Mouse (Mus musculus) E14TG2a.4 (cell line): Measurements from ENCODE around the gene Bfar.
"Not testable (repeated sequence)": the region's sequence is repeated elsewhere in the genome, so short reads cannot be mapped to it uniquely, and the experiment has no call there.

ENCODE experiments used
- H3K27me3 ChIP-seq: 2 replicates; pipeline ENCODE4 v1.6.1; 2014; ENCODE audit warnings: low read length, control low read depth; ENCODE audit not compliant: insufficient read depth
- H3K36me3 ChIP-seq: 2 replicates; pipeline ENCODE4 v1.6.1; 2014; ENCODE audit warnings: low read length, control low read depth; ENCODE audit not compliant: insufficient read depth
- H3K4me1 ChIP-seq: replicated peaks from 2 replicates; pipeline ENCODE4 v1.6.1; 2014; ENCODE audit warnings: low read depth, low read length, control low read depth
- H3K4me3 ChIP-seq: replicated peaks from 2 replicates; pipeline ENCODE4 v1.5.1; 2014; ENCODE audit warnings: mild to moderate bottlenecking, low read length
- H3K9me3 ChIP-seq: 2 replicates; pipeline ENCODE4 v1.6.1; 2014; ENCODE audit warnings: low read length, control low read depth
- CTCF ChIP-seq: conservative IDR thresholded peaks from 2 replicates; pipeline ENCODE4 v1.5.1; 2014; ENCODE audit warnings: low read length
- NANOG ChIP-seq: IDR thresholded peaks from 2 replicates; pipeline ENCODE4 v1.6.1; 2014; ENCODE audit warnings: borderline replicate concordance, low read length, mixed read lengths
- POU5F1 ChIP-seq: IDR thresholded peaks from 2 replicates; pipeline ENCODE4 v1.6.1; 2014; ENCODE audit warnings: low read length, borderline replicate concordance

Bfar gene

GRCm38 (mm10) chr16:13730285-13731255 lies 58.9 kb downstream of the Bfar start, which contains the start of gene Pla2g10:
Gene Pla2g10 (minus strand): TSS chr16:13730983.
- Histone ChIP-seq H3K9me3 (no peaks in the 10 kb centered on the region), H3K36me3 (0 out of 2 replicates have a peak, but pooled peaks cover 8% of the 10 kb centered on the region), H3K27me3 (no peaks in the 10 kb centered on the region), H3K4me3 (peak within 1 kb of the TSS; percentile 68), H3K4me1 (peaks cover 74% of the 10 kb centered on the region)
- TF ChIP-seq NANOG (no peak), POU5F1 (no peak), CTCF (no peak)

- TF ChIP-seq POU5F1 (no peak), CTCF (no peak), NANOG (no peak)
- no peaks in the 10 kb centered on the region for H3K9me3 ChIP-seq
These were observed 61.1 kb downstream of the Bfar start for GRCm38 (mm10) chr16:13732786-13733185.

GRCm38 (mm10) chr16:13733518-13734137 lies 62.0 kb downstream of the Bfar start:
- peaks cover 89% of the 10 kb centered on the region for H3K4me1 ChIP-seq
- H3K27me3 ChIP-seq, result no peaks in the 10 kb centered on the region
- no peaks in the 10 kb centered on the region for H3K36me3 ChIP-seq
- no peak for TF ChIP-seq NANOG
- TF ChIP-seq CTCF, result peak; percentile 92
- TF ChIP-seq POU5F1, result no peak
- H3K9me3 ChIP-seq, result no peaks in the 10 kb centered on the region
- H3K4me3 ChIP-seq, result no peak overlapping the region

More at GRCm38 (mm10) chr16:13732786-13733185, 61.1 kb downstream of the Bfar start:
- peaks cover 89% of the 10 kb centered on the region for H3K4me1 ChIP-seq
- no peaks in the 10 kb centered on the region for H3K27me3 ChIP-seq
- H3K4me3 ChIP-seq, result no peak overlapping the region
- 0 out of 2 replicates have a peak, but pooled peaks cover 3% of the 10 kb centered on the region for H3K36me3 ChIP-seq

- H3K9me3 ChIP-seq, result no peaks in the 10 kb centered on the region
- peaks cover 87% of the 10 kb centered on the region for H3K4me1 ChIP-seq
- no peaks in the 10 kb centered on the region for H3K36me3 ChIP-seq
- no peak for TF ChIP-seq CTCF
- no peaks in the 10 kb centered on the region for H3K27me3 ChIP-seq
- peak overlapping the region; percentile 20; the same call in 1 of the 2 replicates for H3K4me3 ChIP-seq
These were observed 64.3 kb downstream of the Bfar start for GRCm38 (mm10) chr16:13735977-13736376.

GRCm38 (mm10) chr16:13739044-13739443 lies 67.4 kb downstream of the Bfar start:
- not testable (repeated sequence) for H3K36me3 ChIP-seq, H3K4me3 ChIP-seq, H3K27me3 ChIP-seq, H3K9me3 ChIP-seq
- H3K4me1 ChIP-seq, result peaks cover 88% of the 10 kb centered on the region

- Histone ChIP-seq H3K27me3 (no peaks in the 10 kb centered on the region), H3K4me1 (peaks cover 93% of the 10 kb centered on the region), H3K36me3 (no peaks in the 10 kb centered on the region), H3K4me3 (no peak overlapping the region), H3K9me3 (no peaks in the 10 kb centered on the region)
- TF ChIP-seq POU5F1 (no peak), NANOG (no peak), CTCF (no peak)
These were observed 69.2 kb downstream of the Bfar start for GRCm38 (mm10) chr16:13740844-13741243.

- H3K36me3 ChIP-seq, result peaks cover 5% of the 10 kb centered on the region; the same call in 1 of the 2 replicates
These were observed 76.0 kb downstream of the Bfar start for GRCm38 (mm10) chr16:13747708-13748107.

GRCm38 (mm10) chr16:13748124-13748523 lies 76.5 kb downstream of the Bfar start:
- peaks cover 5% of the 10 kb centered on the region; the same call in 1 of the 2 replicates for H3K36me3 ChIP-seq
- H3K4me3 ChIP-seq, result peak overlapping the region; percentile 14; the same call in 1 of the 2 replicates
- TF ChIP-seq NANOG, result peak; percentile 69; the same call in 1 of the 2 replicates
- peak; percentile 83; the same call in 1 of the 2 replicates for TF ChIP-seq POU5F1
- no peak for TF ChIP-seq CTCF
- H3K9me3 ChIP-seq, result peaks cover 15% of the 10 kb centered on the region
- peaks cover 62% of the 10 kb centered on the region for H3K4me1 ChIP-seq
- H3K27me3 ChIP-seq, result no peaks in the 10 kb centered on the region

More at GRCm38 (mm10) chr16:13747708-13748107, 76.0 kb downstream of the Bfar start:
- peaks cover 13% of the 10 kb centered on the region for H3K9me3 ChIP-seq
- no peak overlapping the region for H3K4me3 ChIP-seq
- TF ChIP-seq CTCF, result no peak
- TF ChIP-seq POU5F1, result no peak
- TF ChIP-seq NANOG, result no peak
- no peaks in the 10 kb centered on the region for H3K27me3 ChIP-seq
- peaks cover 64% of the 10 kb centered on the region for H3K4me1 ChIP-seq
